Mouse (Mus musculus): ENCODE data around the gene Caap1. TPM values are rescaled to one million over a fixed set of nuclear protein-coding genes. Genes with fewer than 3 reads are reported as not detected.

The Caap1 gene
- polyA plus RNA-seq, 1 experiment from 2014 or later, result 9.8 TPM

- ATAC-seq, result no peak
- H3K4me3 ChIP-seq (ENCODE audit: low read depth, low read length), result no peak overlapping the region
- WGBS, result 92% methylated on average over 1 of the region's 1 CpGs
- no peak overlapping the region for H3K9ac ChIP-seq (ENCODE audit: low read depth, low read length)
- no peak overlapping the region for H3K27ac ChIP-seq (ENCODE audit: low read depth, low read length)
- TF ChIP-seq CTCF (IDR thresholded peaks at IDR 0.05; ENCODE audit: low read depth), result no peak
- H3K9me3 ChIP-seq (ENCODE audit: control insufficient read depth), result no peaks in the 10 kb centered on the region
- H3K36me3 ChIP-seq (ENCODE audit: control insufficient read depth, insufficient read depth), result no peaks in the 10 kb centered on the region
- H3K4me2 ChIP-seq (replicated peaks; ENCODE audit: low read depth), result no peak overlapping the region
- no peaks in the 10 kb centered on the region for H3K27me3 ChIP-seq (replicated peaks; ENCODE audit: control insufficient read depth, insufficient read depth, low read length)
- no peaks in the 10 kb centered on the region for H3K4me1 ChIP-seq (replicated peaks; ENCODE audit: control insufficient read depth, insufficient read depth, low read length)
These were observed 27.1 kb downstream of the Caap1 start for GRCm38 (mm10) chr4:94529448-94529847.

GRCm38 (mm10) chr4:94523321-94523720, 33.3 kb downstream of the Caap1 start:
- Histone ChIP-seq H3K9ac (ENCODE audit: low read depth, low read length) (no peak overlapping the region), H3K27me3 (replicated peaks; ENCODE audit: control insufficient read depth, insufficient read depth, low read length) (no peaks in the 10 kb centered on the region), H3K4me1 (replicated peaks; ENCODE audit: control insufficient read depth, insufficient read depth, low read length) (no peaks in the 10 kb centered on the region), H3K4me2 (replicated peaks; ENCODE audit: low read depth) (no peak overlapping the region), H3K9me3 (ENCODE audit: control insufficient read depth) (no peaks in the 10 kb centered on the region), H3K36me3 (ENCODE audit: control insufficient read depth, insufficient read depth) (no peaks in the 10 kb centered on the region; the same call in 1 of the 2 replicates), H3K4me3 (ENCODE audit: low read depth, low read length) (no peak overlapping the region), H3K27ac (ENCODE audit: low read depth, low read length) (no peak overlapping the region)
- peak; percentile 54 for TF ChIP-seq CTCF (IDR thresholded peaks at IDR 0.05; ENCODE audit: low read depth)
- ATAC-seq, result no peak

- H3K27me3 ChIP-seq (replicated peaks; ENCODE audit: control insufficient read depth, insufficient read depth, low read length), result no peaks in the 10 kb centered on the region
- no peaks in the 10 kb centered on the region for H3K9me3 ChIP-seq (ENCODE audit: control insufficient read depth)
- H3K4me3 ChIP-seq (ENCODE audit: low read depth, low read length), result no peak overlapping the region
- no peak for ATAC-seq
- no peaks in the 10 kb centered on the region; the same call in 1 of the 2 replicates for H3K36me3 ChIP-seq (ENCODE audit: control insufficient read depth, insufficient read depth)
- H3K27ac ChIP-seq (ENCODE audit: low read depth, low read length), result no peak overlapping the region
- no peaks in the 10 kb centered on the region for H3K4me1 ChIP-seq (replicated peaks; ENCODE audit: control insufficient read depth, insufficient read depth, low read length)
- peak; percentile 80 for TF ChIP-seq CTCF (IDR thresholded peaks at IDR 0.05; ENCODE audit: low read depth)
- 74% methylated on average over 4 of the region's 4 CpGs for WGBS
- H3K9ac ChIP-seq (ENCODE audit: low read depth, low read length), result no peak overlapping the region
- no peak overlapping the region for H3K4me2 ChIP-seq (replicated peaks; ENCODE audit: low read depth)
These were observed 39.0 kb downstream of the Caap1 start for GRCm38 (mm10) chr4:94517631-94518030.

GRCm38 (mm10) chr4:94515366-94515765, 41.2 kb downstream of the Caap1 start:
- no peak overlapping the region for H3K9ac ChIP-seq (ENCODE audit: low read depth, low read length)
- no peak for ATAC-seq
- H3K27me3 ChIP-seq (replicated peaks; ENCODE audit: control insufficient read depth, insufficient read depth, low read length), result no peaks in the 10 kb centered on the region
- no peak overlapping the region for H3K27ac ChIP-seq (ENCODE audit: low read depth, low read length)
- no peak for TF ChIP-seq CTCF (IDR thresholded peaks at IDR 0.05; ENCODE audit: low read depth)
- H3K36me3 ChIP-seq (ENCODE audit: control insufficient read depth, insufficient read depth), result peaks cover 6% of the 10 kb centered on the region
- H3K4me3 ChIP-seq (ENCODE audit: low read depth, low read length), result no peak overlapping the region
- WGBS, result 77% methylated on average over 3 of the region's 3 CpGs
- no peak overlapping the region for H3K4me2 ChIP-seq (replicated peaks; ENCODE audit: low read depth)
- no peaks in the 10 kb centered on the region for H3K4me1 ChIP-seq (replicated peaks; ENCODE audit: control insufficient read depth, insufficient read depth, low read length)
- no peaks in the 10 kb centered on the region for H3K9me3 ChIP-seq (ENCODE audit: control insufficient read depth)

- H3K27me3 ChIP-seq (replicated peaks; ENCODE audit: control insufficient read depth, insufficient read depth, low read length), result no peaks in the 10 kb centered on the region
- H3K27ac ChIP-seq (ENCODE audit: low read depth, low read length), result no peak overlapping the region
- no peak for TF ChIP-seq CTCF (IDR thresholded peaks at IDR 0.05; ENCODE audit: low read depth)
- ATAC-seq, result no peak
- WGBS, result 85% methylated on average over 18 of the region's 18 CpGs
- no peaks in the 10 kb centered on the region for H3K36me3 ChIP-seq (ENCODE audit: control insufficient read depth, insufficient read depth)
- no peak overlapping the region for H3K4me2 ChIP-seq (replicated peaks; ENCODE audit: low read depth)
- H3K4me3 ChIP-seq (ENCODE audit: low read depth, low read length), result no peak overlapping the region
- H3K9me3 ChIP-seq (ENCODE audit: control insufficient read depth), result no peaks in the 10 kb centered on the region
- H3K4me1 ChIP-seq (replicated peaks; ENCODE audit: control insufficient read depth, insufficient read depth, low read length), result no peaks in the 10 kb centered on the region
- no peak overlapping the region for H3K9ac ChIP-seq (ENCODE audit: low read depth, low read length)
These were observed 79.7 kb downstream of the Caap1 start for GRCm38 (mm10) chr4:94476749-94477399.

- H3K36me3 ChIP-seq (ENCODE audit: control insufficient read depth, insufficient read depth), result no peaks in the 10 kb centered on the region
- H3K9ac ChIP-seq (ENCODE audit: low read depth, low read length), result no peak overlapping the region
- 76% methylated on average over 1 of the region's 1 CpGs for WGBS
- no peak overlapping the region for H3K27ac ChIP-seq (ENCODE audit: low read depth, low read length)
- no peaks in the 10 kb centered on the region for H3K9me3 ChIP-seq (ENCODE audit: control insufficient read depth)
- no peak overlapping the region for H3K4me3 ChIP-seq (ENCODE audit: low read depth, low read length)
- H3K4me2 ChIP-seq (replicated peaks; ENCODE audit: low read depth), result no peak overlapping the region
- no peak for TF ChIP-seq CTCF (IDR thresholded peaks at IDR 0.05; ENCODE audit: low read depth)
- H3K4me1 ChIP-seq (replicated peaks; ENCODE audit: control insufficient read depth, insufficient read depth, low read length), result no peaks in the 10 kb centered on the region
- no peak for ATAC-seq
- no peaks in the 10 kb centered on the region for H3K27me3 ChIP-seq (replicated peaks; ENCODE audit: control insufficient read depth, insufficient read depth, low read length)
These were observed 83.3 kb downstream of the Caap1 start for GRCm38 (mm10) chr4:94473286-94473685.
